Mouse (Mus musculus): Measurements from ENCODE around the gene 4930447C04Rik. TPM values are rescaled to one million over a fixed set of nuclear protein-coding genes. Genes with fewer than 3 reads are reported as not detected.

The 4930447C04Rik gene
- polyA plus RNA-seq, 1 experiment from 2014 or later: 7.1 TPM

DNA sequence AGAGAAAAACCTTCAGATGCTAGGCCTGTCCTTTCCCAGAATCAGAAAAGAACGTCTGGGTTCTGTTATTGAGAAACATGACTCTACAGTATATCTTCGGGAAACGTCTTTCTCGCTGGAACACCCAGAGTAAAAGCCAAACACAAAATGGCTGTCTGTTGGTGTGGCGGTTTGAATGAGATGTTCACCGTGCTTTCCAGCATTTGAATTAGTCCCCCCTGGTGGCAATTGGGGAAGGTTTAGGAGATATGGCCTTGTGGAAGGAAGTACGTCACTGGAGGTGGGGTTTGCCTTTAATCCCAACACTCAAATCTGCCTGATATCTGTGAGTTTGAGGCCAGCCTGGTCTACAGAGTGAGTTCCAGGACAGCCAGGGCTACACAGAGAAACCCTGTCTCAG, 27.0 kb upstream of the 4930447C04Rik start:
- H3K36me3 ChIP-seq (ENCODE audit: control insufficient read depth, insufficient read depth, low read length): no peaks in the 10 kb centered on the region
- H3K9me3 ChIP-seq (ENCODE audit: control insufficient read depth, low read length): no peaks in the 10 kb centered on the region
- no peaks in the 10 kb centered on the region for H3K4me1 ChIP-seq (ENCODE audit: control insufficient read depth, insufficient read depth, low read length)
- no peaks in the 10 kb centered on the region for H3K27me3 ChIP-seq (ENCODE audit: control insufficient read depth, insufficient read depth, low read length)
- no peak overlapping the region for H3K4me3 ChIP-seq (ENCODE audit: low read depth, low read length)
- no peak overlapping the region for H3K9ac ChIP-seq (replicated peaks; ENCODE audit: low read depth, low read length)
- H3K27ac ChIP-seq (ENCODE audit: low read depth, low read length): no peak overlapping the region
- no peak overlapping the region for H3K4me2 ChIP-seq (ENCODE audit: low read depth, low read length)
- no peak for ATAC-seq (ENCODE audit: low read depth)
- WGBS: 89% methylated on average over 7 of the region's 7 CpGs

GRCm38 (mm10) chr12:72962761-72963160, 22.2 kb upstream of the 4930447C04Rik start:
- Histone ChIP-seq H3K4me1 (ENCODE audit: control insufficient read depth, insufficient read depth, low read length) (no peaks in the 10 kb centered on the region), H3K4me2 (ENCODE audit: low read depth, low read length) (no peak overlapping the region), H3K27me3 (ENCODE audit: control insufficient read depth, insufficient read depth, low read length) (no peaks in the 10 kb centered on the region), H3K27ac (ENCODE audit: low read depth, low read length) (no peak overlapping the region), H3K4me3 (ENCODE audit: low read depth, low read length) (no peak overlapping the region), H3K9me3 (ENCODE audit: control insufficient read depth, low read length) (no peaks in the 10 kb centered on the region), H3K9ac (replicated peaks; ENCODE audit: low read depth, low read length) (no peak overlapping the region), H3K36me3 (ENCODE audit: control insufficient read depth, insufficient read depth, low read length) (no peaks in the 10 kb centered on the region)
- ATAC-seq (ENCODE audit: low read depth): no peak
- WGBS: 55% methylated on average over 6 of the region's 6 CpGs

DNA sequence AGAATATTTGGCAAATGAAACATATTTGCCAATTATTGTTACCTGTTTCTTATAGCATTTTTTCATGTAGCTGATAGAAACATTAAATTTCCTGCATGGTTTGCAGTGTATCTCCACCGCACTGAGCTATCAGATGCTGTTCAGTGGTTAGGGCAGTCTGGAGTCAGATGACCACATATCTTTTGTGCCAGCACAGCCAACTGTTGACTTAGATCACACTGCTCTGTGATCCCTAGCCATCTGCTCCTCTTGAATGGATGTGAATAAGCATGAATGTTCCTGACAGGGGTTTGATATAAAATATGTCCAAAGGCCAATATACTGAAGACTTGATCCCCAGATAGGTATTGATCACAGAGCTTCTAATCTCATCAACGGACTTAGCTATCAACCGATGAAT, 17.9 kb upstream of the 4930447C04Rik start:
- no peak overlapping the region for H3K4me3 ChIP-seq (ENCODE audit: low read depth, low read length)
- no peaks in the 10 kb centered on the region for H3K36me3 ChIP-seq (ENCODE audit: control insufficient read depth, insufficient read depth, low read length)
- H3K27me3 ChIP-seq (ENCODE audit: control insufficient read depth, insufficient read depth, low read length): no peaks in the 10 kb centered on the region
- no peak overlapping the region for H3K9ac ChIP-seq (replicated peaks; ENCODE audit: low read depth, low read length)
- WGBS: 88% methylated on average over 3 of the region's 3 CpGs
- H3K9me3 ChIP-seq (ENCODE audit: control insufficient read depth, low read length): no peaks in the 10 kb centered on the region
- no peaks in the 10 kb centered on the region for H3K4me1 ChIP-seq (ENCODE audit: control insufficient read depth, insufficient read depth, low read length)
- no peak overlapping the region for H3K4me2 ChIP-seq (ENCODE audit: low read depth, low read length)
- no peak overlapping the region for H3K27ac ChIP-seq (ENCODE audit: low read depth, low read length)
- ATAC-seq (ENCODE audit: low read depth): no peak

DNA sequence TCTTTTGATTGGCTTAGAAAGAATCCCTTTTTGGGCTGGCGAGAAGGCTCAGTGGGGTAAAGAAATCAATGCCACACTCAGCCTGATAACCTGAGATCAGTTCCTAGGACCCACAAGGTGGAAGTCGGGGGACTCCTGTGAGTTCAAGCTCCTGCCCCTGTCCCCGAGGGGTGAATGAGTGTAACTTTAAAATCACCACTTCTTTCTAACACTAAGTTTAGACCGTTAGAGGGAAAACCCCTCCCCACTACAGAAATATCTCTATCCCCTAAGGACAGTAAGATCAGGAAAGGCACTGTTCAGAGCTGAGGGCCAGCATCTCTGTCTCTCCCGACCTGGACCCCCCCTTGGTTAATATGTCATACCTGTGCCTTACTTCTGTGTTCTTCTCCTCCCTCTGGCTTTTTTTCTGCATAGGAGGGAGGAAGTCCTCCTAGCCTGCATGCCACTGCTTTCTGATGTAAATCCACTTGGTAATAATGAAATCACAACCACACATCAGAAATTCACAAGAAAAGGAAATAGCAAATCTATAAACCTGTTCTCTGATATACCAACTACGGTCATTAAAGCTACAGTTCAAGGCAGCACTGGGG, 17.4 kb upstream of the 4930447C04Rik start:
- Histone ChIP-seq H3K9me3 (ENCODE audit: control insufficient read depth, low read length) (no peaks in the 10 kb centered on the region), H3K27ac (ENCODE audit: low read depth, low read length) (no peak overlapping the region), H3K36me3 (ENCODE audit: control insufficient read depth, insufficient read depth, low read length) (no peaks in the 10 kb centered on the region), H3K27me3 (ENCODE audit: control insufficient read depth, insufficient read depth, low read length) (no peaks in the 10 kb centered on the region), H3K9ac (replicated peaks; ENCODE audit: low read depth, low read length) (no peak overlapping the region), H3K4me1 (ENCODE audit: control insufficient read depth, insufficient read depth, low read length) (no peaks in the 10 kb centered on the region), H3K4me3 (ENCODE audit: low read depth, low read length) (no peak overlapping the region), H3K4me2 (ENCODE audit: low read depth, low read length) (no peak overlapping the region)
- ATAC-seq (ENCODE audit: low read depth): no peak
- 76% methylated on average over 6 of the region's 6 CpGs for WGBS

DNA sequence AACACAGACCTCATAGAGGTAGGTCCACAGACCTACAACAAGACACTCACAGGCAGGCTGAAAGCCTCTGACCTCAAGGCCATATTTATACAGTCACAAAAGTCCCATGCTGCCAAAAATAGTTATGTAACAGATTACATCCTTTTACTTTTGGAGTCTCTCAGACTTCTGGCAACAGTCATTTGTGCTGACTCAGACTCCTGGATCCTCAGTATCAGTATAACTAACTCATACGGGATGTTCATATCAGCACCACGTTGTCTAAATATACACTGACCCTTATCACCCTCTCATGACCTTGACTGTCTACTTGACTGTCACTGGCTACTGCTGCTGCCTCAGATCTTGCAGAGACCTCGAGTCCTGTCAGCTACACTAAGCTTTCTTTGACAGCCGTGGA, 14.3 kb upstream of the 4930447C04Rik start:
- H3K27me3 ChIP-seq (ENCODE audit: control insufficient read depth, insufficient read depth, low read length): peaks cover 5% of the 10 kb centered on the region; the same call in 1 of the 2 replicates
- no peak overlapping the region for H3K4me3 ChIP-seq (ENCODE audit: low read depth, low read length)
- H3K4me1 ChIP-seq (ENCODE audit: control insufficient read depth, insufficient read depth, low read length): no peaks in the 10 kb centered on the region
- H3K9ac ChIP-seq (replicated peaks; ENCODE audit: low read depth, low read length): no peak overlapping the region
- no peak overlapping the region for H3K27ac ChIP-seq (ENCODE audit: low read depth, low read length)
- H3K4me2 ChIP-seq (ENCODE audit: low read depth, low read length): no peak overlapping the region
- H3K36me3 ChIP-seq (ENCODE audit: control insufficient read depth, insufficient read depth, low read length): no peaks in the 10 kb centered on the region
- no peak for ATAC-seq (ENCODE audit: low read depth)
- WGBS: 85% methylated on average over 4 of the region's 4 CpGs
- H3K9me3 ChIP-seq (ENCODE audit: control insufficient read depth, low read length): no peaks in the 10 kb centered on the region

DNA sequence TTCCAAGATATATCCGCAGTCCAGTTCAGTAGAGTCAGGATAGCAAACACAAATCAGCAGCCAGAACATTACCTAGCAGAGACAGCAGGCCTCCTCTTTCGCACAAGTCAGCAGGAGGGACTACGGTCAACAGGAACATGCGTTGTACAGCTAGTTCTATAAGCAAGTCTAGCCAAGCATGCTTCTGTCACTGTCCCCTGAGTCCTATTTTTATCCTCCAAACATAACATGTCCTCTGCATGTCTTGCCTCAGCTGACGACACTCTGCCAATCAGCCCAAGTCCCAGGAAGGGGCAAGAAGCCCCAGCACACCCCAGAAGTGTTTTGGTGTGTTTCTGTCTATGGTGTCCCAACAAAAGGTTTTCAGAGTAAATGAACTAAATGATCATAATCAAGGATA, 13.3 kb upstream of the 4930447C04Rik start:
- no peak overlapping the region for H3K4me2 ChIP-seq (ENCODE audit: low read depth, low read length)
- 78% methylated on average over 5 of the region's 5 CpGs for WGBS
- H3K9me3 ChIP-seq (ENCODE audit: control insufficient read depth, low read length): no peaks in the 10 kb centered on the region
- H3K27me3 ChIP-seq (ENCODE audit: control insufficient read depth, insufficient read depth, low read length): peaks cover 9% of the 10 kb centered on the region
- no peak overlapping the region for H3K4me3 ChIP-seq (ENCODE audit: low read depth, low read length)
- ATAC-seq (ENCODE audit: low read depth): no peak
- no peaks in the 10 kb centered on the region for H3K4me1 ChIP-seq (ENCODE audit: control insufficient read depth, insufficient read depth, low read length)
- no peak overlapping the region for H3K9ac ChIP-seq (replicated peaks; ENCODE audit: low read depth, low read length)
- H3K27ac ChIP-seq (ENCODE audit: low read depth, low read length): no peak overlapping the region
- H3K36me3 ChIP-seq (ENCODE audit: control insufficient read depth, insufficient read depth, low read length): no peaks in the 10 kb centered on the region

GRCm38 (mm10) chr12:72953089-72953488, 12.5 kb upstream of the 4930447C04Rik start:
- 89% methylated on average over 5 of the region's 5 CpGs for WGBS
- Histone ChIP-seq H3K36me3 (ENCODE audit: control insufficient read depth, insufficient read depth, low read length) (no peaks in the 10 kb centered on the region), H3K4me1 (ENCODE audit: control insufficient read depth, insufficient read depth, low read length) (no peaks in the 10 kb centered on the region), H3K9ac (replicated peaks; ENCODE audit: low read depth, low read length) (no peak overlapping the region), H3K4me3 (ENCODE audit: low read depth, low read length) (no peak overlapping the region), H3K27me3 (ENCODE audit: control insufficient read depth, insufficient read depth, low read length) (peaks cover 9% of the 10 kb centered on the region), H3K27ac (ENCODE audit: low read depth, low read length) (no peak overlapping the region), H3K9me3 (ENCODE audit: control insufficient read depth, low read length) (no peaks in the 10 kb centered on the region), H3K4me2 (ENCODE audit: low read depth, low read length) (no peak overlapping the region)
- no peak for ATAC-seq (ENCODE audit: low read depth)

GRCm38 (mm10) chr12:72947335-72947734, 6.8 kb upstream of the 4930447C04Rik start:
- H3K9me3 ChIP-seq (ENCODE audit: control insufficient read depth, low read length): no peaks in the 10 kb centered on the region
- no peak overlapping the region for H3K4me2 ChIP-seq (ENCODE audit: low read depth, low read length)
- H3K27me3 ChIP-seq (ENCODE audit: control insufficient read depth, insufficient read depth, low read length): peaks cover 48% of the 10 kb centered on the region
- no peak overlapping the region for H3K9ac ChIP-seq (replicated peaks; ENCODE audit: low read depth, low read length)
- H3K27ac ChIP-seq (ENCODE audit: low read depth, low read length): no peak overlapping the region
- H3K4me3 ChIP-seq (ENCODE audit: low read depth, low read length): no peak overlapping the region
- ATAC-seq (ENCODE audit: low read depth): no peak
- H3K4me1 ChIP-seq (ENCODE audit: control insufficient read depth, insufficient read depth, low read length): 0 out of 2 replicates have a peak, but pooled peaks cover 4% of the 10 kb centered on the region
- WGBS: 22% methylated on average over 2 of the region's 2 CpGs
- H3K36me3 ChIP-seq (ENCODE audit: control insufficient read depth, insufficient read depth, low read length): no peaks in the 10 kb centered on the region

DNA sequence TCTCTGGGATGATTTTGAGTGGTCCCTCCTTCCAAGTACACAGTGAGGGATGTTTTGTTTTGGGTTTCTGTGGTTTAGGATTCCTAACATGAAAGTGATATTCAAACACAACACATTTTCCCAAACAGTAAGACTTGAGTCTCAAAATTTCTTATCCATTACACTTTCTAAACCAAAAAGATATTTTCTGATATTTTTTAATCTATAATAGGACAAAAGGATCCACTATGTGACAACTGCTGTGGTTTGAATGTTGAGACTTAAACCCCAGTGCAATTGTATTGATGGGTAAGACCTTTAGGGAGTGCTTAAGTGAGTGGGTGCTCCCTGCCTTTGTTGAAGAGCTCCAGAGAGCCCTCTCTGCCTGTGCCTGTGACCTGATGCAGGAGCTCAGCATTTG, 6.2 kb upstream of the 4930447C04Rik start:
- no peaks in the 10 kb centered on the region for H3K9me3 ChIP-seq (ENCODE audit: control insufficient read depth, low read length)
- no peak for ATAC-seq (ENCODE audit: low read depth)
- H3K36me3 ChIP-seq (ENCODE audit: control insufficient read depth, insufficient read depth, low read length): no peaks in the 10 kb centered on the region
- 0 out of 2 replicates have a peak, but pooled peaks cover 4% of the 10 kb centered on the region for H3K4me1 ChIP-seq (ENCODE audit: control insufficient read depth, insufficient read depth, low read length)
- H3K27me3 ChIP-seq (ENCODE audit: control insufficient read depth, insufficient read depth, low read length): peaks cover 51% of the 10 kb centered on the region
- no peak overlapping the region; the same call in 1 of the 2 replicates for H3K4me3 ChIP-seq (ENCODE audit: low read depth, low read length)
- H3K9ac ChIP-seq (replicated peaks; ENCODE audit: low read depth, low read length): no peak overlapping the region
- H3K4me2 ChIP-seq (ENCODE audit: low read depth, low read length): no peak overlapping the region
- no peak overlapping the region for H3K27ac ChIP-seq (ENCODE audit: low read depth, low read length)
